Mouse (Mus musculus) left cerebral cortex, postnatal 36 days (tissue): Measurements from ENCODE around the gene Nol11. TPM values are rescaled to one million over a fixed set of nuclear protein-coding genes. Genes with fewer than 3 reads are reported as not detected.

Experiments used
- DNase-seq, 2 experiments: peaks; one replicate each; pipeline ENCODE4 v3.0.0; 2021 to 2022; ENCODE audit warnings: low spot score in 2 of 2, mixed read lengths in 1 of 2
- intact Hi-C: fragments of 180-260 bp; cut with DNase I; formaldehyde crosslinking; loops from one replicate; pipeline ENCODE4 v1.15.1; 2025
- total RNA-seq, 2 experiments: library from RNA; stranded (reverse); gene quantifications; 2 replicates each; pipeline ENCODE4 v1.2.3; 2021

Nol11 gene
- total RNA-seq, result 10 to 100 TPM; 22.9 to 27.6 TPM

DNA sequence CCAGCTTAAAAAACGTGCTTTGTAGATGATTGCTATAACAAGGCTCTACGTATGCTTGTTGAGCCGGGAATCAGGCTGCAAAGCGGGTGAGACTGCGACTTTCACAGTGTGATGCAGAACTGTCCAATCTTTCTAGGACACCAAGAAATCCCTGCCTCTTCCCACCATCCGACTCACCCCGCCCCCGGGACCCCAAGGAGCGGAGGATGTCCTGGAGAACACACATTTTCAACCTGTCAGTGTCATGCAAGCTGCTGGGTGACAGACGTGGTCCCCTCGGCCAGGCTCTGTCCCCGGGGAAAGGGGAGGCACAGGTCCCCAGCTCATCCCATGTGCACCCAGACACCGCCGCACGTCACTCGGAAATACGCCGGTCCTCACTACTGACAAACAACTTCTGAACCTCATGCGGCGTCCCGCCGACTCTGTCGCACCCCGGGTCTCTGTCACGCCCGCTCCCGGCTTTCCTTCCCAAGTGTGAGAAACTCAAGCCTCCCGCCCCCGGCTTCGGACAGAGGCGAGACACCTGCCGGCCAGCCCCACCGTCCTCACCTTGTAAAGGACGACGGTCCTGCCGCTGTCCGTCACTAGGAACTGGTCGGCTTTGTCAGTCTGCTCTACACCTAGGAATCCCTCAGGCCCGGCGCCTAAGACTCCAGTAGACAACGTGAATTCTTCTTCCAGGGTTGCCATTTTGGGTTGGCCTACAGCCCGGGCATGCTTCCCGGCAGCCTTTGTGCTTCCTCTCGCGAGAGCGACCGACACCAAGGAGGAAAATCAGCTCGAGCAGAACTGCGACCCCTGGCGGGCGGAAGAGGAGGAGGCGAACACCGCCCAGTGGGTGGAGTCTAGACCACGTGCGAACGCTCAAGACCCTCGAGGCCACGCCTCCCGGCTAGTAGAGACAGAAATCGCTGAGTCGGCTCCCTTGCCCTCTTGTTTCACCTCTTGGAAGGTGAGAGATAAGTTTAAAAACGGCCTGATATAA lies at the start of gene Nol11:
Nol11 (minus strand) TSS at position 817 of the 988 bp plus-strand sequence.
- intact Hi-C loops, result loop anchor here (1.0 kb wide), 1 partner anchor 290 kb away; the partner anchor contains the start of gene Psmd12

GRCm38 (mm10) chr11:107238506-107238905 lies 49.3 kb upstream of the Nol11 start:
- DNase-seq, result no peak
- intact Hi-C loops, result no loop called here

More for the DNA sequence above, at the start of gene Nol11:
- DNase-seq, result peak; percentile 97 to 99

DNA sequence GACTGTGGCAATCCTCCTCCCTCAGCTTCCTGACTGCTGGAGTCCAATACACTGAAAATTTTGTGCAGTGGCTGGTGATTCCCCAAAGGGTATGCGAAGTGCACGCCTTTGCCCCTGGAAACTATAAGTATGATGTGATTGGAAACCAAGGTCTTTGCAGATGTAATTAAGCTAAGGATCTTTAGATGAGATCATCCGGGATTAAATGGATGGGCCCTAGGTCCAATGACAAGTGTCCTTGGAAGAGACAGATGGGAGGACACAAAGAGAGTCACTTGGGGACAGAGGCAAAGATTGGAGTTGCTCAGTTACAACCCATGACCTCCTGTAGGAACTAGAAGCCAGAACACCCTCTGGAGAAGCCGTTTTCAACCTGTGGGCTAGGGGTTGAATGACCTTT lies 48.4 kb upstream of the Nol11 start:
- DNase-seq, result no peak
- intact Hi-C loops, result no loop called here

DNA sequence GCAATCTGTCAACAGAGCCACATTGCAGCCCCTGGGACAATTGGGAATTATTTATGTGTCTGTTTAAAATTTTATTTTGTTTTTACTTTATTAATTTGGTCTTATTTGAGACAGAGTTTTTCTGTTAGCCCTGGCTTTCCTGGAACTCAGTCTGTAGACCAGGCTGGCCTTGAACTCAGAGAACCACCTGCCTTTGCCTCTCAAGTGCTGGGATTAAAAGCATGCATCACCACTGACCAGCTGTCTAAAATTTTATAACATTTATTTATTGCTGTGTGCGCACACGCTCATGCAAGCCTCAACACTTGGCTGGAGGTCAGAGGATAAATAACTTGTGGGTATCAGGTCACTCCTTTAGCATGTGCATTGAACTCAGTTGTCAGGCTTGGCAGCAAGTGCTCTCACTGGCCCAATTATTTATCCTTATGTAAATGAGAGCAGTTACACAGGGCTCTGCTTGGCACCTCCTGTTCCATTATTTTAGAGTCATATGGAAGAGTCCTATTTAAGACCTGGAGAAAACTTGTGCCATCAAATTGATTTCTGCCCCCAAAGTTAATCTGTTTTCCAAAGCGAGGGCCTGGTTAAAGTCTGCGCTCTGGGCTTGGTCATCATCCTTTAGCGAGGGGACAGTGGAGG lies 44.2 kb upstream of the Nol11 start:
- intact Hi-C loops, result no loop called here

GRCm38 (mm10) chr11:107230128-107230527 lies 40.9 kb upstream of the Nol11 start:
- intact Hi-C loops, result no loop called here
- no peak for DNase-seq

More for the DNA sequence above, 44.2 kb upstream of the Nol11 start:
- no peak for DNase-seq

DNA sequence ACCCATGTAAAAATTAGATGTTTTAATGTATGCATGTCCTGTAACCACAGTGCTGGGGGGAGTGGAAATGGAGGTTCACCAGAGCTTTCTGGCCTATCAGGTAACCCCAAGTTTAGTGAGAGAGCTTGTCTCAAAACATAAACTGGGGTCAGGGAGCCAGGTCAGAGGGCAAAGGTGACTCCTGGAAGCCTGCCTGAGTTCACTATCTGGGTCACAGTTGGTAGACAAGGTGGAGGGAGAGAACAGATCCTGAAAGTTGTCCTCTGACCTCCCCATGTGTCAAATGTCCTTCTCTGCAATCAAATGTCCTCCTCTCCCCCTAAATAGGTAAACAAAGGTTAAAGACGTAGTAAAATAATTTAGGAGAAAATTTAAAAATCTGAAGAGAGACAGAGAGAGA lies 37.2 kb upstream of the Nol11 start:
- DNase-seq, result no peak
- intact Hi-C loops, result no loop called here

GRCm38 (mm10) chr11:107226013-107226412 lies 36.8 kb upstream of the Nol11 start:
- no peak for DNase-seq
- intact Hi-C loops, result no loop called here

- intact Hi-C loops, result no loop called here
These were observed 36.1 kb upstream of the Nol11 start for GRCm38 (mm10) chr11:107225301-107225700.

DNA sequence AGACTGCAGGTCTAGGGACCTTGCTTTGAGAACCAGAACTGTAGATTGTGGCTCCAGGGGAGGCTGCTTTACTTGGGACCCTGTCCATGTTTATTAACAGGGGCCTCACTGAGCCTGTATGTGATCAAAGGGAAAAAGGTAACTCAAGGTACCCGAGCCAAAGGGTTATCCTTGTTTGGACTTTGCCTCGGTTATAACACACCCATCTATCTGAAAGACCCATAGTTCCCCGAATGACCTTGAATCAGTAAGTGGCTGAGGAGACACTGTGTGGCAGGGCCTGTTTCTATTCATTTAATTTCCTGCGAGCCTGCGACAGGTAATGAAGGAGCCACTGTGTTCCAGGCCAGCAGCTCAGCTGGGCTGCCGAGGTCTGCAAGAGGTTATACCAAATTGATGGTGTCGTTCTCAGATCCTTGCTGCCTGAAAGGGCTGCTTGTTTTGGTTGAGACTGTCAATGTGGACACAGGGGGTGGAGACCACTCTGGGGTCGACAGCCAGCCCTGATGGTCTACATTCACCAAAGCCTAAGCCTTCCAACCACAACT lies 34.6 kb upstream of the Nol11 start:
- no peak for DNase-seq
- intact Hi-C loops, result no loop called here

More at GRCm38 (mm10) chr11:107225301-107225700, 36.1 kb upstream of the Nol11 start:
- no peak for DNase-seq

- DNase-seq, result no peak
- intact Hi-C loops, result no loop called here
These were observed 34.0 kb upstream of the Nol11 start for GRCm38 (mm10) chr11:107223169-107223561.

- intact Hi-C loops, result no loop called here
- no peak for DNase-seq
These were observed 33.5 kb upstream of the Nol11 start for GRCm38 (mm10) chr11:107222531-107223168.

DNA sequence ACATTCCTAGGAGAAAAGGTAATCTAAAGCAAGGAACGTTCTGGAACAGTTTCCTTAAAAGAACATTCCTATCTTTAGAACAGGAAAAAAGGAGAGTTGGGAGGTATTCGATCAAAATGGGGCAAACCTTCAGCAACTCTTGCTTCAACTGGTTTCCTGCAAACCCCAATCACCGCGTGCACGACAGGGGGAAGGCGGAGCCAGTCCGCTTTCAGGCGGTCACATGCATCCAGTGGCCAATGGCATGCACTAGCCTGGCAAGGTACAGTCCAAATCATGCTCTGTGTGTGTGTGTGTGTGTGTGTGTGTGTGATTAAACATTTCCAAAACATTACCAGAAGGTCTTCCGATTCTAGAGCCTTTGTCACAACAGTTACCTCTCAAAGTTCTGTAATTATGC lies 25.9 kb upstream of the Nol11 start:
- intact Hi-C loops, result loop anchor here (2.0 to 10.0 kb wide), 2 partner anchors 180 to 254 kb away; no protein-coding TSS in a partner anchor

GRCm38 (mm10) chr11:107213745-107214144 lies 24.6 kb upstream of the Nol11 start:
- no peak for DNase-seq
- intact Hi-C loops, result loop anchor here (2.0 to 10.0 kb wide), 2 partner anchors 181 to 255 kb away; no protein-coding TSS in a partner anchor

More for the DNA sequence above, 25.9 kb upstream of the Nol11 start:
- no peak for DNase-seq

GRCm38 (mm10) chr11:107209818-107210217 lies 20.6 kb upstream of the Nol11 start:
- DNase-seq, result no peak
- intact Hi-C loops, result loop anchor here (10.0 kb wide), 1 partner anchor 185 kb away; no protein-coding TSS in a partner anchor

DNA sequence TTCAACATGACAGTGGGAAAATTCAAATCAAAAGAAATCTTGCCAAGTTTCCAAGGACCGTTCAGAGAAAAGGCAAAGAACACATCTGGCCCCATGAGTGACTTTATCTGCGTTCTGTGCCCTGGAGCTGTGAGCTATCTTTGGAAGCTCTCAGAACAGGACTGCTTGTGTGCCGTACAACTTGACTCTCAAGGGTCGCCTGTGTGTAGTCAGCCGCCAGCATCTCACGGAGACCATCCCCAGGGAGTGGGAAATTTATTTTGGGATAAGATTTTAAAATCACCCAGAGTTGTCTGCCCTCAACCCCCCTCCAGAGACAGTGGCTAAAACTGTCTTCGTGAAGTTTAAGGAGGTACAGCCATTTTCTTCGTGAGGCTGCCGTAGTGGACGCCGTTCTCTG lies 12.6 kb upstream of the Nol11 start:
- no peak for DNase-seq
- intact Hi-C loops, result no loop called here

GRCm38 (mm10) chr11:107199281-107199680 lies 10.1 kb upstream of the Nol11 start:
- no peak for DNase-seq
- intact Hi-C loops, result no loop called here

DNA sequence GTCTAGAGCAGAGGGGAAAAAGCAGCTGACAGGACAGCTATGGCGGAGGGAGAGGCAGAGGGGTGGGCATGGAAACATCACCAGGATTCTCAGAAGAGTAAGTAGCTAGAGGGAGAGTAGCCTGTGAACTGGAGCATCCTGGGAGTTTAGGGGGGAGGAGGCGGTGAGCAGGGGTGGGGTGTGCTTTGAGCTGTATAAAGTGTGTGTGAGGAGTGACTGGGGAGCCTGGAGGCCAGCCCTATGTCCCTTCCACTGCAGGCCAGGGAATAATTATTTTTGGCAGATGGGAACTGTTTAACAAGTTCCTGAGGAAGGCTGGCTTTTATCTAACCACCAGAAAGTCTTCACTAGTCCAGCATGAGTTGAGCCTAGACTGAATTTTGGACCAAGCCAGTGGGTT lies 6.2 kb upstream of the Nol11 start:
- intact Hi-C loops, result no loop called here
- no peak for DNase-seq

- no peak for DNase-seq
- intact Hi-C loops, result no loop called here
These were observed 1.2 kb upstream of the Nol11 start for GRCm38 (mm10) chr11:107190376-107190775.

GRCm38 (mm10) chr11:107183777-107184176 lies 5.4 kb downstream of the Nol11 start:
- intact Hi-C loops, result no loop called here
- no peak for DNase-seq

DNA sequence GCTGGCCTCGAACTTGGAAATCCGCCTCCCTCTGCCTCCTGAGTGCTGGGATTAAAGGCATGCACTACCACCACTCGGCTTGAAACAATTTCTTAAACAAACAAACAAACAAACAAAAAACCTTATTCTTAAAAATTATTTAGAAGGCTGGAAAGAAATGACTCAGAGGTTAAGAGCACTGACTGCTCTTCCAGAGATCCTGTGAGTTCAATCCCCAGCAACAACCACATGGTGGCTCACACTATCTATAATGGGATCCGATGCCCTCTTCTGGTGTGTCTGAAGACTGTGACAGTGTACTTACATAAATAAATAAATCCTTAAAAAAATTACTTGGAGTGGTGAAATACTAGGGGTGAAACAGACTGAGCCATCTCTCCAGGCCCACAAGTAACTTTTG lies 28.0 kb downstream of the Nol11 start:
- intact Hi-C loops, result no loop called here
- DNase-seq, result no peak
